Mouse (Mus musculus): ENCODE measurements around the gene Dnajc14. TPM values are rescaled to one million over a fixed set of nuclear protein-coding genes. Genes with fewer than 3 reads are reported as not detected.

The Dnajc14 gene
- total and polyA plus RNA-seq, 3 experiments = 25.3 to 33.7 (median 32.6) TPM

DNA sequence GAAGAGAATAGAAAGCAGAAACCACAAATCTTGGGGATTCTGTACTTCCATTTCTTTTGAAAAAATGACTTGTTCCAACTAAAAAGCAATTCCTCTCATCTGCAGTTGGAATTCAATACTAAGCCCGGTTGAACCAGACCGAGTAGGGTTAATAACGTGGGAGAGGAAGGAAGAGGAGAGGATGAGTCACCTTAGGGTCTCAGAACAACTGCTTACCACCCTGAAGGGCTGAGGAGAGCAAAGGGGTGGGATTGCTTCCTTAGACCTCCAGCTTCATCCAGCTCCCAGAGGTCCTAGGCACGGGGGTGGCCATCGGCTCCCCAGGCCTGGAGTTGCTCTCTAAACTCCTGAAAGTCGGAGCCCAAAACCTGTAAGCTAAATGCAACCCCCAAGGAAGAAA, 501 bp upstream of the Dnajc14 start:
- Histone ChIP-seq H3K79me2 (replicated peaks; ENCODE audit: control insufficient read depth, extremely low read depth, insufficient read depth, poor library complexity, severe bottlenecking) (peaks cover 25% of the 10 kb centered on the region), H3K4me2 (ENCODE audit: insufficient read depth, low read depth, poor library complexity, severe bottlenecking) (no peak overlapping the region), H3K4me3 (replicated peaks in 1 of 3; ENCODE audit: low read depth in 2 of 3, low read length in 2 of 3, poor library complexity in 1 of 3) (no peak overlapping the region), H3K27me3 (replicated peaks) (no peaks in the 10 kb centered on the region), H3K27ac (ENCODE audit: insufficient read depth, low read depth) (no peak overlapping the region), H3K9ac (ENCODE audit: insufficient read depth, low read depth) (no peak overlapping the region), H3K36me3 (replicated peaks in 1 of 2; ENCODE audit: control insufficient read depth in 1 of 2, insufficient read depth in 1 of 2, low read length in 1 of 2) (peaks cover 2 to 29% of the 10 kb centered on the region in 2 experiments), H3K4me1 (ENCODE audit: control insufficient read depth in 1 of 2, insufficient read depth in 2 of 2) (peaks cover 8 to 18% of the 10 kb centered on the region in 2 experiments), H3K9me3 (replicated peaks; ENCODE audit: low read length) (no peaks in the 10 kb centered on the region)
- TF ChIP-seq ZKSCAN1 (IDR thresholded peaks at IDR 0.05; ENCODE audit: borderline replicate concordance, low read depth, low read length) (no peak), ZNF384 (IDR thresholded peaks at IDR 0.05; ENCODE audit: low read depth, low read length) (no peak), ETS1 (conservative IDR thresholded peaks at IDR 0.05; ENCODE audit: low read depth, low read length) (no peak), CHD1 (IDR thresholded peaks at IDR 0.05; ENCODE audit: low read depth, low read length) (no peak), TCF12 (IDR thresholded peaks at IDR 0.05; ENCODE audit: low read depth, low read length) (no peak), ZMIZ1 (IDR thresholded peaks at IDR 0.05; ENCODE audit: low read depth, low read length) (no peak)
- dilution Hi-C loops (cut with MboI; ENCODE audit: extremely low pct_ligation_motif_present, extremely low pct_unique_long_range_greater_than_20kb, low sequenced_read_pairs) (no loop called here), in situ Hi-C loops (cut with MboI; ENCODE audit: low pct_ligation_motif_present, low pct_unique_long_range_greater_than_20kb, low sequenced_read_pairs) (no loop called here)
- no peak for DNase-seq (ENCODE audit: extremely low read depth)

- in situ Hi-C loops (cut with MboI; ENCODE audit: low pct_ligation_motif_present, low pct_unique_long_range_greater_than_20kb, low sequenced_read_pairs) = no loop called here
- peak within 1 kb of the TSS; percentile 55 for H3K9ac ChIP-seq (ENCODE audit: insufficient read depth, low read depth)
Observed at GRCm38 (mm10) chr10:128804271-128805091, 619 bp downstream of the Dnajc14 start, which contains the start of gene Tmem198b. Gene Tmem198b, minus strand, starts transcription at chr10:128804370.

More at GRCm38 (mm10) chr10:128804271-128805091, 619 bp downstream of the Dnajc14 start, which contains the start of gene Tmem198b:
- peaks cover 10 to 34% of the 10 kb centered on the region in 2 experiments for H3K36me3 ChIP-seq (replicated peaks in 1 of 2; ENCODE audit: control insufficient read depth in 1 of 2, insufficient read depth in 1 of 2, low read length in 1 of 2)
- peak within 1 kb of the TSS; percentile 72 to 94 (median 86) for H3K4me3 ChIP-seq (replicated peaks in 1 of 3; ENCODE audit: low read depth in 2 of 3, low read length in 2 of 3, poor library complexity in 1 of 3)
- peak; percentile 74 for DNase-seq (ENCODE audit: extremely low read depth)
- TF ChIP-seq BHLHE40 (IDR thresholded peaks at IDR 0.05; ENCODE audit: low read depth, low read length) = peak; percentile 52; the same call in 1 of the 2 replicates
- TF ChIP-seq GABPA (IDR thresholded peaks at IDR 0.05; ENCODE audit: insufficient replicate concordance, low read depth, low read length) = no peak
- no peak for TF ChIP-seq USF2 (conservative IDR thresholded peaks at IDR 0.05; ENCODE audit: low read depth, low read length)
- peak; percentile 41; the same call in 1 of the 2 replicates for TF ChIP-seq MAX (IDR thresholded peaks at IDR 0.05; ENCODE audit: low read length)
- peak; percentile 62 for TF ChIP-seq POLR2A (IDR thresholded peaks at IDR 0.05; ENCODE audit: low read depth, low read length)
- peak; percentile 58; the same call in 1 of the 2 replicates for TF ChIP-seq TBP (conservative IDR thresholded peaks at IDR 0.05; ENCODE audit: low read depth, low read length)
- peak; percentile 64 for TF ChIP-seq CHD2 (IDR thresholded peaks at IDR 0.05; ENCODE audit: low read length)
- TF ChIP-seq ETS1 (conservative IDR thresholded peaks at IDR 0.05; ENCODE audit: low read depth, low read length) = no peak; the same call in 1 of the 2 replicates
- TF ChIP-seq IRF4 (IDR thresholded peaks at IDR 0.05; ENCODE audit: low read depth, low read length) = peak; percentile 33; the same call in 1 of the 2 replicates
- TF ChIP-seq CHD1 (IDR thresholded peaks at IDR 0.05; ENCODE audit: low read depth, low read length) = peak; percentile 97
- peak; percentile 67; the same call in 1 of the 2 replicates for TF ChIP-seq MAZ (IDR thresholded peaks at IDR 0.05; ENCODE audit: low read depth, low read length)
- 0 out of 2 replicates have a peak, but pooled peaks have one; percentile 48 for TF ChIP-seq NELFE (IDR thresholded peaks at IDR 0.05; ENCODE audit: low read depth, low read length)
- peak; percentile 25; the same call in 1 of the 2 replicates for TF ChIP-seq ELF1 (IDR thresholded peaks at IDR 0.05; ENCODE audit: low read depth, low read length)
- H3K9me3 ChIP-seq (replicated peaks; ENCODE audit: low read length) = no peaks in the 10 kb centered on the region
- dilution Hi-C loops (cut with MboI; ENCODE audit: extremely low pct_ligation_motif_present, extremely low pct_unique_long_range_greater_than_20kb, low sequenced_read_pairs) = no loop called here
- H3K79me2 ChIP-seq (replicated peaks; ENCODE audit: control insufficient read depth, extremely low read depth, insufficient read depth, poor library complexity, severe bottlenecking) = peaks cover 33% of the 10 kb centered on the region
- peak within 1 kb of the TSS; percentile 63 for H3K4me2 ChIP-seq (ENCODE audit: insufficient read depth, low read depth, poor library complexity, severe bottlenecking)
- H3K27me3 ChIP-seq (replicated peaks) = no peaks in the 10 kb centered on the region
- H3K4me1 ChIP-seq (ENCODE audit: control insufficient read depth in 1 of 2, insufficient read depth in 2 of 2) = peaks cover 13 to 28% of the 10 kb centered on the region in 2 experiments
- peak within 1 kb of the TSS; percentile 87 for H3K27ac ChIP-seq (ENCODE audit: insufficient read depth, low read depth)
